Mouse (Mus musculus): ENCODE measurements around the gene 2300002M23Rik.

DNA sequence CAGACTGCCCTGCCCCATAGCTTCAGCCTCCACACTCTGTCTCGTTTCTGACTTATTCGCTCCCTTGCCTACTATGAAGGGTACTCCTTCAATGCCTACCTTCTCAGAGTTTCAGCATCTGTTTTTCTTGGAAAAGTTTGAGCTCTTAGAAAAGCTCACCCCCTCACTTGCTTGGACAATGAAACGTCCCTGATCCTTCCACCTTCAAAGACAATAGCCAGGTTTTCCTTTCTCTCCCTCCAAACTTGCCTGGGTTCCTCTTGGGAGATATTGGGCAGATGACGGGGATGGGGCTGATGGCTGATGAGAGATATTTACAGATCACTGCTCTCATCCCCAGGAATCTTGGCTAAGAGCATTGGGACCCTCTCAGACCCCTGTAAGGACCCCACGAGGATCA, 12.9 kb upstream of the 2300002M23Rik start:
- TF ChIP-seq CTCF (IDR thresholded peaks at IDR 0.05) (no peak), EP300 (IDR thresholded peaks at IDR 0.05; ENCODE audit: insufficient read depth, low read depth, low read length) (no peak)
